Mouse (Mus musculus) lung, embryonic 16.5 days (tissue): ENCODE data around the gene Mybbp1a. TPM values are rescaled to one million over a fixed set of nuclear protein-coding genes. Genes with fewer than 3 reads are reported as not detected.
A peak's percentile ranks its signal among the peaks of the same experiment; 100 is the strongest.

Experiments
- ATAC-seq: fragments of 200-750 bp; cut with Nextera tagmentation; 2 replicates; pipeline ENCODE4 v1.8.0; 2017; ENCODE audit warnings: low read depth, mild to moderate bottlenecking, moderate library complexity
- H3K27ac ChIP-seq: fragments of 300-500 bp; sonication (generic); 2 replicates; pipeline ENCODE4 v1.5.1; 2014; ENCODE audit warnings: mild to moderate bottlenecking, control low read depth, low read length
- H3K27me3 ChIP-seq: fragments of 300-500 bp; sonication (generic); 2 replicates; pipeline ENCODE4 v1.6.1; 2014; ENCODE audit warnings: low read depth, low read length, mixed read lengths; ENCODE audit not compliant: control insufficient read depth, insufficient read depth
- H3K36me3 ChIP-seq: fragments of 300-500 bp; sonication (generic); 2 replicates; pipeline ENCODE4 v1.6.1; 2014; ENCODE audit warnings: low read length; ENCODE audit not compliant: control insufficient read depth, insufficient read depth
- H3K4me1 ChIP-seq: fragments of 300-500 bp; sonication (generic); replicated peaks from 2 replicates; pipeline ENCODE4 v1.6.1; 2014; ENCODE audit warnings: low read length, mixed read lengths; ENCODE audit not compliant: control insufficient read depth, insufficient read depth
- H3K4me2 ChIP-seq: fragments of 300-500 bp; sonication (generic); 2 replicates; pipeline ENCODE4 v1.6.1; 2014; ENCODE audit warnings: low read depth, low read length, control low read depth
- H3K4me3 ChIP-seq: fragments of 300-500 bp; sonication (generic); 2 replicates; pipeline ENCODE4 v1.5.1; 2014; ENCODE audit warnings: mild to moderate bottlenecking, low read length, control low read depth
- H3K9ac ChIP-seq: fragments of 300-500 bp; sonication (generic); 2 replicates; pipeline ENCODE4 v1.6.1; 2014; ENCODE audit warnings: low read length, control low read depth
- H3K9me3 ChIP-seq: fragments of 300-500 bp; sonication (generic); 2 replicates; pipeline ENCODE4 v1.6.1; 2016; ENCODE audit warnings: low read length; ENCODE audit not compliant: control insufficient read depth
- WGBS: fragments of 180-500 bp; shearing (Covaris S2); extraction: QIAGEN DNeasy Blood & Tissue Kit; methylation state at CpG from one replicate; pipeline ENCODE4 v1.1.7; 2014; 5-methylcytosine and 5-hydroxymethylcytosine counted together
- polyA plus RNA-seq: library from polyadenylated mRNA; unstranded; fragments of >200 nt; fragmentation: Nextera tagmentation; extraction: Ambion mirVana; gene quantifications from 2 replicates; pipeline ENCODE4 v1.2.1, GENCODE M21; 2015

The Mybbp1a gene
- polyA plus RNA-seq, 1 experiment from 2014 or later: 126 TPM

- H3K36me3 ChIP-seq: no peaks in the 10 kb centered on the region
- H3K27ac ChIP-seq: peak overlapping the region; percentile 38
- H3K9ac ChIP-seq: 0 out of 2 replicates have a peak overlapping the region, but pooled peaks have one; percentile 21
- H3K9me3 ChIP-seq: no peaks in the 10 kb centered on the region
- H3K4me2 ChIP-seq: peak overlapping the region; percentile 97
- peak overlapping the region; percentile 63 for H3K4me3 ChIP-seq
- 75% methylated on average over 2 of the region's 2 CpGs for WGBS
- H3K4me1 ChIP-seq: peaks cover 40% of the 10 kb centered on the region
- no peak for ATAC-seq
- H3K27me3 ChIP-seq: peaks cover 13% of the 10 kb centered on the region
Observed at GRCm38 (mm10) chr11:72487739-72488138, 46.6 kb downstream of the Mybbp1a start.

GRCm38 (mm10) chr11:72488753-72489271 lies 47.7 kb downstream of the Mybbp1a start:
- Histone ChIP-seq H3K9ac (peak overlapping the region; percentile 69), H3K27me3 (peaks cover 13% of the 10 kb centered on the region), H3K9me3 (no peaks in the 10 kb centered on the region), H3K36me3 (no peaks in the 10 kb centered on the region), H3K4me1 (peaks cover 40% of the 10 kb centered on the region), H3K4me2 (peak overlapping the region; percentile 97), H3K4me3 (peak overlapping the region; percentile 63), H3K27ac (no peak overlapping the region)
- ATAC-seq: peak; percentile 8; the same call in 1 of the 2 replicates
- under 1% methylated on average over 37 of the region's 38 CpGs for WGBS

GRCm38 (mm10) chr11:72489397-72489796 lies 48.2 kb downstream of the Mybbp1a start:
- peak; percentile 10; the same call in 1 of the 2 replicates for ATAC-seq
- Histone ChIP-seq H3K4me3 (peak overlapping the region; percentile 63), H3K9ac (peak overlapping the region; percentile 69), H3K4me2 (peak overlapping the region; percentile 97), H3K27me3 (peaks cover 13% of the 10 kb centered on the region), H3K9me3 (no peaks in the 10 kb centered on the region), H3K27ac (no peak overlapping the region), H3K4me1 (peaks cover 40% of the 10 kb centered on the region), H3K36me3 (no peaks in the 10 kb centered on the region)
- 1% methylated on average over 26 of the region's 42 CpGs for WGBS

- no peak within 1 kb of the TSS for H3K27ac ChIP-seq
- WGBS: under 1% methylated on average over 39 of the region's 42 CpGs
- peak within 1 kb of the TSS; percentile 97 for H3K4me2 ChIP-seq
Observed at GRCm38 (mm10) chr11:72489881-72490301, 48.7 kb downstream of the Mybbp1a start, which contains the start of gene Spns2. Gene Spns2 (minus strand): TSS chr11:72489904.

GRCm38 (mm10) chr11:72491130-72491960 lies 50.2 kb downstream of the Mybbp1a start:
- H3K27ac ChIP-seq: no peak overlapping the region
- no peak overlapping the region for H3K9ac ChIP-seq
- 57% methylated on average over 15 of the region's 15 CpGs for WGBS
- H3K9me3 ChIP-seq: no peaks in the 10 kb centered on the region
- ATAC-seq: no peak
- H3K36me3 ChIP-seq: no peaks in the 10 kb centered on the region
- no peak overlapping the region for H3K4me3 ChIP-seq
- H3K4me1 ChIP-seq: peaks cover 23% of the 10 kb centered on the region
- peaks cover 13% of the 10 kb centered on the region for H3K27me3 ChIP-seq
- no peak overlapping the region for H3K4me2 ChIP-seq

More at GRCm38 (mm10) chr11:72489881-72490301, 48.7 kb downstream of the Mybbp1a start, which contains the start of gene Spns2:
- peak; percentile 96 for ATAC-seq
- Histone ChIP-seq H3K9me3 (no peaks in the 10 kb centered on the region), H3K4me3 (peak within 1 kb of the TSS; percentile 63), H3K4me1 (peaks cover 36% of the 10 kb centered on the region), H3K27me3 (peaks cover 13% of the 10 kb centered on the region), H3K36me3 (no peaks in the 10 kb centered on the region), H3K9ac (peak within 1 kb of the TSS; percentile 69)

GRCm38 (mm10) chr11:72494046-72494988 lies 53.2 kb downstream of the Mybbp1a start:
- Histone ChIP-seq H3K4me3 (no peak overlapping the region), H3K4me1 (no peaks in the 10 kb centered on the region; the same call in 1 of the 2 replicates), H3K36me3 (no peaks in the 10 kb centered on the region), H3K27me3 (no peaks in the 10 kb centered on the region), H3K9ac (no peak overlapping the region), H3K27ac (no peak overlapping the region), H3K4me2 (no peak overlapping the region), H3K9me3 (no peaks in the 10 kb centered on the region)
- 50% methylated on average over 8 of the region's 8 CpGs for WGBS
- no peak for ATAC-seq

- 54% methylated on average over 3 of the region's 3 CpGs for whole genome bisulfite sequencing
- no peaks in the 10 kb centered on the region for H3K9me3 ChIP-seq
- H3K4me3 ChIP-seq: no peak overlapping the region
- no peak for ATAC-seq
- no peaks in the 10 kb centered on the region for H3K27me3 ChIP-seq
- no peaks in the 10 kb centered on the region for H3K4me1 ChIP-seq
- no peak overlapping the region for H3K27ac ChIP-seq
- no peak overlapping the region for H3K9ac ChIP-seq
- H3K36me3 ChIP-seq: no peaks in the 10 kb centered on the region
- no peak overlapping the region for H3K4me2 ChIP-seq
Observed at GRCm38 (mm10) chr11:72496066-72496465, 54.9 kb downstream of the Mybbp1a start.

GRCm38 (mm10) chr11:72496775-72497174 lies 55.6 kb downstream of the Mybbp1a start:
- Histone ChIP-seq H3K27ac (no peak overlapping the region), H3K4me2 (no peak overlapping the region), H3K9me3 (no peaks in the 10 kb centered on the region), H3K9ac (no peak overlapping the region), H3K27me3 (no peaks in the 10 kb centered on the region), H3K4me1 (no peaks in the 10 kb centered on the region), H3K36me3 (no peaks in the 10 kb centered on the region), H3K4me3 (no peak overlapping the region)
- ATAC-seq: no peak
- 33% methylated on average over 1 of the region's 1 CpGs for WGBS
